Mouse (Mus musculus) neural tube, embryonic 11.5 days (tissue): ENCODE data around the gene Slc8a1. TPM values are rescaled to one million over a fixed set of nuclear protein-coding genes. Genes with fewer than 3 reads are reported as not detected.

Source experiments
- ATAC-seq: fragments of 200-750 bp; cut with Nextera tagmentation; 2 replicates; pipeline ENCODE4 v1.8.0; 2017; ENCODE audit warnings: moderate number of reproducible peaks, mild to moderate bottlenecking, moderate TSS enrichment, moderate library complexity; ENCODE audit not compliant: insufficient read depth, low FRiP score, low TSS enrichment
- DNase-seq: peaks from one replicate; pipeline ENCODE4 v3.0.0-alpha.2; 2015; ENCODE audit warnings: low spot score
- H3K27ac ChIP-seq: fragments of 300-500 bp; sonication (generic); 2 replicates; pipeline ENCODE4 v1.5.1; 2014; ENCODE audit warnings: low read depth, mild to moderate bottlenecking, low read length
- H3K27me3 ChIP-seq: fragments of 300-500 bp; sonication (generic); 2 replicates; pipeline ENCODE4 v1.6.1; 2014; ENCODE audit warnings: mild to moderate bottlenecking, low read length, mixed read lengths; ENCODE audit not compliant: control insufficient read depth, insufficient read depth
- H3K36me3 ChIP-seq: fragments of 300-500 bp; sonication (generic); 2 replicates; pipeline ENCODE4 v1.6.1; 2014; ENCODE audit warnings: mild to moderate bottlenecking, low read length, moderate library complexity, mixed read lengths; ENCODE audit not compliant: control insufficient read depth, insufficient read depth
- H3K4me1 ChIP-seq: fragments of 300-500 bp; sonication (generic); 2 replicates; pipeline ENCODE4 v1.6.1; 2014; ENCODE audit warnings: low read length, mixed read lengths; ENCODE audit not compliant: control insufficient read depth, insufficient read depth
- H3K4me2 ChIP-seq: fragments of 300-500 bp; sonication (generic); 2 replicates; pipeline ENCODE4 v1.6.1; 2014; ENCODE audit warnings: low read depth, mild to moderate bottlenecking, moderate library complexity
- H3K4me3 ChIP-seq: fragments of 300-500 bp; sonication (generic); 2 replicates; pipeline ENCODE4 v1.5.1; 2014; ENCODE audit warnings: low read depth, low read length
- H3K9ac ChIP-seq: fragments of 300-500 bp; sonication (generic); 2 replicates; pipeline ENCODE4 v1.6.1; 2014; ENCODE audit warnings: mild to moderate bottlenecking, low read length
- H3K9me3 ChIP-seq: fragments of 300-500 bp; sonication (generic); 2 replicates; pipeline ENCODE4 v1.6.1; 2016; ENCODE audit warnings: low read length; ENCODE audit not compliant: control insufficient read depth
- WGBS: fragments of 180-500 bp; shearing (Covaris S2); extraction: QIAGEN DNeasy Blood & Tissue Kit; methylation state at CpG from one replicate; pipeline ENCODE4 v1.1.7; 2014; 5-methylcytosine and 5-hydroxymethylcytosine counted together
- polyA plus RNA-seq: library from polyadenylated mRNA; unstranded; fragments of >200 nt; fragmentation: Nextera tagmentation; extraction: Ambion mirVana; gene quantifications from 2 replicates; pipeline ENCODE4 v1.2.1, GENCODE M21; 2014

Slc8a1 gene
- polyA plus RNA-seq, 1 experiment from 2014 or later = 5.6 TPM

DNA sequence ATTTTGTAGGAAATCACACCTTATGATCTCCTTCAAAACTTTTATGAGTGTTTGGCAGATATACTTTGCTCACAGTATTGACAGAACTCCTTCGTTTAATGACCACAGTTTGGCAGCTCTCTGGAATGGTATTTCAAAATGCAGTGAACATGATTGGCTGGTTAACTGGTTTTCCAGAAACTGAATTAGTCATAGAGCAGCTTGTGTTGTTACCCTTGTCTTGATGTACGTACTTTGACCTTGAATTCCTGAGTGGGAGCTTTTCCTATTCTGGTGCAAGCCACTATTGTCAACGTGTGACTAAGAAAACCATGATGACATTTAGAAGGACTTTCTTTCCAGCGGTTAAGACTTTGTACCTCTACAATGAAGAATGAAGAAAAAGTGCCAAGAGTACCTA lies 868 bp downstream of the Slc8a1 start:
- no peak overlapping the region for H3K4me2 ChIP-seq
- no peak for DNase-seq
- WGBS = 87% methylated on average over 4 of the region's 4 CpGs
- no peak overlapping the region for H3K9ac ChIP-seq
- no peaks in the 10 kb centered on the region for H3K9me3 ChIP-seq
- no peaks in the 10 kb centered on the region for H3K27me3 ChIP-seq
- no peaks in the 10 kb centered on the region for H3K36me3 ChIP-seq
- no peak for ATAC-seq
- no peak overlapping the region for H3K4me3 ChIP-seq
- H3K4me1 ChIP-seq = no peaks in the 10 kb centered on the region
- H3K27ac ChIP-seq = no peak overlapping the region

DNA sequence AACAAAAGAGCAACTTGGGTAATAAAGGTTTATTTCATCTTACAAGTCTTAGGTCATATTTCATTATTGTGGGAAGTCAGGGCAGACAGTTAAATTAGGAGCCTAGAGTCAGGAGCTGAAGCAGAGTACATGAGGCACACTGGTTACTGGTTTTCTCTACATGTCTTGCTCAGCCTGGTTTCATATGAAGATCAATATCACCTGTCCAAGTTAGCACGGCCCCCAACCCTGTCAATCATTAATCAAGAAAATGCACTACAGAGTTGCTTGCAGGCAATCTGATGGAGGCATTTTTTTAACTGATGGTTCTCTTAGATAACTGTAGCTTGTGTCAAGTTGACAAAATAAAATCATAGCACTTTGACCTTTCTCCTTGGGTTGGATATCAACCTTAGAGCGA lies 2.6 kb downstream of the Slc8a1 start:
- no peak overlapping the region for H3K4me2 ChIP-seq
- no peaks in the 10 kb centered on the region for H3K27me3 ChIP-seq
- WGBS = 89% methylated on average over 2 of the region's 2 CpGs
- H3K9me3 ChIP-seq = no peaks in the 10 kb centered on the region
- H3K4me1 ChIP-seq = no peaks in the 10 kb centered on the region
- ATAC-seq (no peak), DNase-seq (no peak)
- H3K27ac ChIP-seq = no peak overlapping the region
- no peak overlapping the region for H3K9ac ChIP-seq
- H3K4me3 ChIP-seq = no peak overlapping the region
- H3K36me3 ChIP-seq = no peaks in the 10 kb centered on the region

GRCm38 (mm10) chr17:81729891-81730290 lies 8.3 kb downstream of the Slc8a1 start:
- Histone ChIP-seq H3K36me3 (no peaks in the 10 kb centered on the region), H3K9me3 (no peaks in the 10 kb centered on the region), H3K9ac (no peak overlapping the region), H3K4me2 (no peak overlapping the region), H3K27me3 (no peaks in the 10 kb centered on the region), H3K4me3 (no peak overlapping the region), H3K27ac (no peak overlapping the region), H3K4me1 (no peaks in the 10 kb centered on the region)
- 93% methylated on average over 4 of the region's 4 CpGs for WGBS
- ATAC-seq (no peak), DNase-seq (no peak)

DNA sequence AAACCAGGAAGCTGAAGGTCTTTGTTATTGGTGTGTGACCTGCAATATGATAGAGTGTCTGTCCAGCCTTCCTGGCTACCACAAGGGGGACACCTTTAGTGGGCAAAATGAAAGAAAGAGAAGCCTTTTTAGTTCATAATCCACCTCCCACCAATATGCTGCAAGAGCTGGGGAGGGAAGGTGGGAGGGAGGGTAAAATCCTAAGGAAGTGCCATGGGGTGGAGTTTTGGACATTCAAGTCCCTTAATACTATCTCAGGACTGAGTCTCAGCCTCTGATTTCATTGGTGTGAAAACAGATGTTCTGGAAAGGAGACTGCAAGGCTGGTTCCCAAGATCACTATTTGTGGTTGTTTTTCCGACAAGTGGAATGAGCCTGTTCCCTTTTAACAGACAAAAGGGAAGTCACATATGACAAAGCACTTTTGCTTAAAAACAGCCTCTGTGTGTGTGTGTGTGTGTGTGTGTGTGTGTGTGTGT lies 25.9 kb downstream of the Slc8a1 start:
- WGBS = 81% methylated on average over 1 of the region's 1 CpGs
- no peak overlapping the region for H3K27ac ChIP-seq
- no peaks in the 10 kb centered on the region for H3K9me3 ChIP-seq
- ATAC-seq = no peak
- H3K4me3 ChIP-seq = no peak overlapping the region
- no peak overlapping the region for H3K9ac ChIP-seq
- no peak overlapping the region for H3K4me2 ChIP-seq
- no peaks in the 10 kb centered on the region for H3K27me3 ChIP-seq
- DNase-seq = no peak
- H3K36me3 ChIP-seq = no peaks in the 10 kb centered on the region
- no peaks in the 10 kb centered on the region for H3K4me1 ChIP-seq

GRCm38 (mm10) chr17:81704761-81705160 lies 33.4 kb downstream of the Slc8a1 start:
- Histone ChIP-seq H3K4me3 (no peak overlapping the region), H3K4me2 (no peak overlapping the region), H3K4me1 (no peaks in the 10 kb centered on the region), H3K36me3 (no peaks in the 10 kb centered on the region), H3K9ac (no peak overlapping the region), H3K27ac (no peak overlapping the region), H3K27me3 (no peaks in the 10 kb centered on the region), H3K9me3 (no peaks in the 10 kb centered on the region)
- DNase-seq (no peak), ATAC-seq (no peak)
- WGBS = 30% methylated on average over 3 of the region's 3 CpGs

DNA sequence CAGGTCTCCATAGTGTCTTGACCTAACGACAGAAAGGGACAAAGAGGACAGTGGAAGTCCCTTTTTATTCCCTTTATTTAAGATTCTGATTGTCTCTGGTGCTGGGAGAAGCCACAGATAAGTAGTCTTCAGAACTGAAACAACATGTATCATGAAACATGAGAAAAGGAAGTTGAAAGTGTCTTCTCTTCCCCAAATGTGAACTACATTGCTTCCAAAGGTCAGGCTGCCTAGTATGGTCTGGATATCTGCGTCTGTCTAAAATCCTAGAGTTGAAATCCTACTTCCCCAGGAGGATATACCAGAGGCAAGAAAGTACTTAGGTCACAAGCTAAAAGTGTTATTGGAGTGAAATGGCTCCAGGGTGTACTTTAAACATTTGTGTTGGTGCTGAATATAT lies 34.9 kb downstream of the Slc8a1 start:
- no peaks in the 10 kb centered on the region for H3K36me3 ChIP-seq
- no peaks in the 10 kb centered on the region for H3K27me3 ChIP-seq
- no peak overlapping the region for H3K4me3 ChIP-seq
- no peaks in the 10 kb centered on the region for H3K4me1 ChIP-seq
- no peak overlapping the region for H3K4me2 ChIP-seq
- no peak overlapping the region for H3K9ac ChIP-seq
- WGBS = 80% methylated on average over 2 of the region's 2 CpGs
- DNase-seq = no peak
- H3K9me3 ChIP-seq = no peaks in the 10 kb centered on the region
- no peak for ATAC-seq
- no peak overlapping the region for H3K27ac ChIP-seq

DNA sequence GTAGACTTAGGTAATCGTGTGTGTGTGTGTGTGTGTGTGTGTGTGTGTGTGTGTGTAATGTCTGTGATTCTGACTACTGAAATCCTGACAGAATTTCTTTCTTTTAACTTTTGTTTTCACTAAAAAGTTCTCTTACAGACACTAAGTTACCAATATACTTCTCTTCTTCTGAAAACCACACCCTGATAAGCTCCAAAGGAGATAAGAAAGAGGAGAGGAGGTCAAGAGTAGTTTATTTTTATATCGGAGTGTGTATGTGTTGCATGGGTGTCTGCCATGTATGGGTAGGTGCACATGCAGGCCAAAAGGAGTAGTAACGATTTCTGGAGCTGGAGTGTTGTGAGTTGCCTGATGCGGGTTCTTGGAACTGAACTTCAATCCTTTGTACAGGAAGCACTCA lies 36.5 kb downstream of the Slc8a1 start:
- WGBS = 84% methylated on average over 4 of the region's 4 CpGs
- H3K27me3 ChIP-seq = no peaks in the 10 kb centered on the region
- H3K4me2 ChIP-seq = no peak overlapping the region
- no peak for ATAC-seq
- H3K27ac ChIP-seq = no peak overlapping the region
- no peaks in the 10 kb centered on the region for H3K9me3 ChIP-seq
- DNase-seq = no peak
- H3K4me1 ChIP-seq = no peaks in the 10 kb centered on the region
- no peak overlapping the region for H3K4me3 ChIP-seq
- H3K9ac ChIP-seq = no peak overlapping the region
- no peaks in the 10 kb centered on the region for H3K36me3 ChIP-seq

DNA sequence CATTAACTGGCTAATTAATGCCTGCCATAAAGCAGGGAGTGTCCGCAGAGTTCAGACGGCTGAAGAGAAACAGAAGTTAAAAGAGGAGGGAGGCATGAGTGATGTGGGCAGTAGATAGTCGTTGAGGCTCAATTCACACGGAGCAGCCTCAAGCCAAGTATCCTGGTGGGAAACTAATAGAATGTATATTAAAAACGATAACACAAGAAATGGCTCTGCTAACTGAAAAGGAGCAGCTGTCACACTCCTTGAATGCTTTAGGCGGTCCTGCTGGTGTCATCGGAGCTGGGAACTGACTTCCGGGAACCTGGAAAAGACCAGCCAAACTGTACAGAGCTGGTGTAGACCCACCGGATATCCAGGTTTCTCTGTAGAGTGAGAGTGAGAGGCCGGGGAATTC lies 39.4 kb downstream of the Slc8a1 start:
- WGBS = 42% methylated on average over 10 of the region's 10 CpGs
- Histone ChIP-seq H3K27ac (no peak overlapping the region), H3K4me2 (no peak overlapping the region)

GRCm38 (mm10) chr17:81697695-81698094 lies 40.5 kb downstream of the Slc8a1 start:
- WGBS = 72% methylated on average over 2 of the region's 2 CpGs
- no peaks in the 10 kb centered on the region for H3K27me3 ChIP-seq
- DNase-seq (no peak), ATAC-seq (no peak)
- no peaks in the 10 kb centered on the region for H3K9me3 ChIP-seq
- no peak overlapping the region for H3K4me2 ChIP-seq
- no peaks in the 10 kb centered on the region for H3K36me3 ChIP-seq
- no peak overlapping the region for H3K9ac ChIP-seq
- H3K27ac ChIP-seq = no peak overlapping the region
- H3K4me3 ChIP-seq = no peak overlapping the region
- H3K4me1 ChIP-seq = no peaks in the 10 kb centered on the region

More for the DNA sequence above, 39.4 kb downstream of the Slc8a1 start:
- H3K4me3 ChIP-seq = no peak overlapping the region
- no peak overlapping the region for H3K9ac ChIP-seq
- ATAC-seq (no peak), DNase-seq (no peak)
- no peaks in the 10 kb centered on the region for H3K36me3 ChIP-seq
- H3K9me3 ChIP-seq = no peaks in the 10 kb centered on the region
- no peaks in the 10 kb centered on the region for H3K27me3 ChIP-seq
- no peaks in the 10 kb centered on the region for H3K4me1 ChIP-seq
